Mouse (Mus musculus) kidney, adult 9 months (tissue): ENCODE data around the gene Mia3.
"Not testable (repeated sequence)": the region's sequence is repeated elsewhere in the genome, so short reads cannot be mapped to it uniquely, and the experiment has no call there.

ENCODE experiments used
- DNase-seq: peaks from one replicate; pipeline ENCODE4 v3.0.0; 2022

Gene Mia3

DNA sequence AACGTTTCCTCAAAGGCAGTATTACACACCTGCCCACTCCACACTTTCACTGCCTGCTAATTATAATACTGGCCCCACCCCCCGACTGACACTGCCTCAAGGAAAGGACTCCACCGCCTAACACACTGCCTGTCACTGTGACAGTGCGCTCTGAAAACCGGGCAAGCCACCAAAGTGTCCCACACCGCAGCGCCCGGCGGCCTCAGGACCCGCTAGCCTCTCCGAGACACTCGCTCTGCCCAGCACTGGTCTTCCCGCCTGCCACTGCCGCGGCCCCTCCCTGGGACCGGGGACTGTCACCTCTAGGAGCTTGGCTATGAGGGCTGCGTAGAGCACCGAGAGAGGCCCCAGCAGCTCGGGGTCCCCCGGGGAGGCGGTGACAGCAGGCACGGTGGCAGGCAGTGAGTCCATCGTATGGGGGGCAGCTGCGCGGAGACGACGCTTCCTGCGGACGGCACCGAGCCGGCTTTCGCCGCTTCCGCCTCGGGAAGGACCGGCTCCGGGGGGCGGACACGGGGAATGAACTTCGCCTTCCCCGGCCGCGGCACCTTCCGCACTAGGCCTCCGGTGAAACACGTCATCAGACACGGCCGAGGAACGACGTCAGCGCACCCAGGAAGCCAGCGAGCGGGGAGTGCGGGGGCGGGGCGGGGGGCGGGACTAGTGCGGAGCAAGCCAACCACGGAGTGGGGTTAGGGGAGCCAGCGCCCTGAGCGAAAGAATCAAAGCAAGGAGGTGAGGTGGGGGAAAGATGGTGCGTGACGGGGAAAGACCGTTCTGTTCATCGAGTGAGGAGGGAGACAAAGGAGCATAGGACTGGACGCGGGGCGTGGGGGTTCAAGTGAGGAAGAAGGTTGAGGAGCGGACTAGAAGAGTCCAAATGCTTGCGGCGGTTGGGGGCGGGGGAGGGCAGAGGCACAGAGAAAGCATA is 24.2 kb downstream of the Mia3 start:
- peak; percentile 89 for DNase-seq

- not testable (repeated sequence) for DNase-seq
These were observed 26.5 kb downstream of the Mia3 start for GRCm38 (mm10) chr1:183342902-183343301.

DNA sequence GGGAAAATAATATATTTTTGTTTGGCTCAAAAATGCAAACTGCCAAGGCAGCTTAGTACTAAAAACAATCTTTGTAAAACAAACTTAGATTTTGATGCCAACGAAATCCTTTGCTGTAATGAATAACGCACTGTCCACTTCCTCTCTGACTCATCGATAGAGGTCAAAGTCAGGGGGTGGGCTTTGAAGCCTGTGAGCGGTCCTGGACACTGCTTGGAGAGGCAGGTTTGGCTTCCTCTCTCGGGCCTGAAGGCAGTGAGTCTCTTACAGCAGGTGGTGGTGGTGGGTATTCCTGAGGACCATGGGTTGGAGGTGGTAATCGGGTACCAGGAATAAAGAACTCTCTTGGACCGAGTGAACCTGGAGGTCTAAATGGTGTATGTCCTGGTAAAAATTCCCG is 42.2 kb downstream of the Mia3 start:
- DNase-seq = no peak

DNA sequence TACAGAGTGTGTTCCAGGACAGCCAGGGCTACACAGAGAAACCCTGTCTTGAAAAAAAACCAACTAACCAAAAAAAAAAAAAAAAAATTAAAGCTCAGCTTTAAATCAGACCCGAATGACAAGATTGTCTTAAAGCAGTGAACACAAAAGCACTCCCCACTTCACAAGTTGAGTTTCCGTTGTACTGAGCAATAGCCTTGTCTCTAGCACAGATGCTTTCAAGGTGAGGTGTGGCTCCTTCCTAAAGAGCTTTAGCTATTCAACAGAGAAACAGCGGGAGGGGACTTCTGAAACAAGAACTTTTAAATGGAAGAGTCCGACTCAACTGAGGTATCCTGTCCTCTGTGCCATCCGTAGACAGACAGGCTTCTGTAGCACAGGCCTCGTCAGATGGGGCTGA is 44.9 kb downstream of the Mia3 start:
- no peak for DNase-seq

GRCm38 (mm10) chr1:183323923-183324322 is 45.4 kb downstream of the Mia3 start:
- DNase-seq = no peak

GRCm38 (mm10) chr1:183322496-183322895 is 46.9 kb downstream of the Mia3 start:
- DNase-seq = not testable (repeated sequence)

GRCm38 (mm10) chr1:183320708-183321107 is 48.6 kb downstream of the Mia3 start:
- no peak for DNase-seq

DNA sequence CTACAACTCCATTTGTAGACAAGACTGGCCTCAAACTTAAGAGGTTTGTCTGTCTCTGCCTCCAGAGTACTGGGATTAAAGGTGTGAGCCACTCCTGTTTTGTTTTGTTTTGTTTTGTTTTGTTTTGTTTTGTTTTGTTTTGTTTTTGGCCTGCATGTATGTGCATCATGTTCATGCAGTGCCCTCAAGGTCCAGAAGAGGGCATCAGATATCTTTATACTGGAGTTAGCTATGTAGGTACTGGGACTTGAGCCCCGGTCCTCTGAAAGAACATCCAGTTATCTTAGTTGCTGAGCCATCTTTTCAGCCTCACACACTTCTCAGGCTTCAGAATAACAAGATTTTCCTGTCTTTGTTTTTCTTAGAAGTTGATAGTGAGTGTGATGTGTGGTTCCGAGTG is 53.6 kb downstream of the Mia3 start:
- peak; percentile 18 for DNase-seq

GRCm38 (mm10) chr1:183312076-183312475 is 57.3 kb downstream of the Mia3 start:
- no peak for DNase-seq

- not testable (repeated sequence) for DNase-seq
These were observed 59.8 kb downstream of the Mia3 start for GRCm38 (mm10) chr1:183309601-183310000.

DNA sequence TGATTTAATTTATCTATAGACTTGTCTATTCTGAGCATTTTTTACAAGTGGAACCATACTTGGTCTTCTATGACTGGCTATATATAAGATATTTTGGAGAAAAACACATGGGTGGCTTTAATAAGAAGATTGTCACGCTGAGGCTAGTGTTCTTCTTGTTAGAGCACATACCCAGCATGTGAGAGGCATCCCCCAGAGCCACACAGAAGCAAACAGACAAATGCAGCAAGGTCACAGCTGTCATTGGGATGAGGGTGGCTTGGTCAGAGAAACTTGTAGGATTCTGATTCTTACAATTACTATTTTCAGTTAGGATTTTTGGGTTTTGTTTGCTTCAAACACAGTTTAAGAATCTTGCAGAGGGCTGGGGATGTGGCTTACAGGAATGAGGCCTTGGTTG is 60.9 kb downstream of the Mia3 start:
- DNase-seq = no peak

GRCm38 (mm10) chr1:183307555-183307954 is 61.8 kb downstream of the Mia3 start:
- DNase-seq = no peak

GRCm38 (mm10) chr1:183299161-183299560 is 70.2 kb downstream of the Mia3 start:
- DNase-seq = peak; percentile 97

GRCm38 (mm10) chr1:183297886-183298489 is 71.4 kb downstream of the Mia3 start:
- peak; percentile 45 for DNase-seq

GRCm38 (mm10) chr1:183297473-183297885 is 71.9 kb downstream of the Mia3 start:
- DNase-seq = no peak

GRCm38 (mm10) chr1:183296877-183297383 is 72.4 kb downstream of the Mia3 start, which contains the start of gene Brox:
TSS of gene Brox (minus strand) at chr1:183297269.
- DNase-seq = peak; percentile 95

- DNase-seq = no peak
These were observed 72.9 kb downstream of the Mia3 start, which contains the start of gene Aida for GRCm38 (mm10) chr1:183296465-183296864. TSS of gene Aida (plus strand) at chr1:183296590.

DNA sequence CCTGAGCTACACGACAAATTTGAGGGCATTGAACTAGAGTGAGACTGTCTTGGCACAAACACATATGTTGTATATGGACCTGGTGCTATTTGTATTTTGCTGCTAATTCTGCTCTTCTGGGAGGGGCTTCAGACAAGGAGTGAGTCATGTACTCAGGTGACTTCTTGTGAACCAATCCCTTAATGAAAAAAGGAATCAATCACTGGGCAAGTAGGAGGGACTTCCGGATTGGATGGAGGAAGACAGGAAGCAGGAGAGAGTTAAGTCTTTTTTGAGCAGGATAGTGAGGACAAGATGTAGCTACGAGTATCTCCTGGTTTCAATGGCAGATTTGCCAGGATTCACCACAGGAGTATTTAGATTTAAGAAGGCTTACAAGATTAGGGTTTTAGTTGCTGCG is 79.8 kb downstream of the Mia3 start:
- no peak for DNase-seq

- no peak for DNase-seq
These were observed 81.0 kb downstream of the Mia3 start for GRCm38 (mm10) chr1:183288351-183288750.
